Mouse (Mus musculus): ENCODE data around the gene Spink4.

Gene Spink4

GRCm38 (mm10) chr4:40969161-40969560 is 49.3 kb downstream of the Spink4 start:
- CTCF ChIA-PET: no interaction called here

GRCm38 (mm10) chr4:40969781-40970591 is 50.1 kb downstream of the Spink4 start:
- CTCF ChIA-PET: interaction anchor here (0.6 kb wide), 1 partner anchor 68 kb away, joined by 3 read pairs; no protein-coding TSS in a partner anchor

DNA sequence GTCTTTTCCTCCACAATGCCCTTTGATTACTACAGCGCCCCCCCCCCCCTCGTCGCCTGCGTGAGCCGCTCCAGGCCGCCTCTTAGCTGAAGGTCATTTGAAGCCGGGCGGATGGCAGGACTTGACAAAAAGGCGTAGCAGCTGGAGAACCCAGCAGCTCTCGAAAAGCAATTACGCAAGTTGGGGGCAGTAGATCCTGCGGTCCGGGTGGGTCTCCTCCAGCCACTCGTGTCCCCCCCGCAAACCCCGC is 50.7 kb downstream of the Spink4 start:
- CTCF ChIA-PET: interaction anchor here (0.6 kb wide), 1 partner anchor 67 kb away, joined by 3 read pairs; no protein-coding TSS in a partner anchor

DNA sequence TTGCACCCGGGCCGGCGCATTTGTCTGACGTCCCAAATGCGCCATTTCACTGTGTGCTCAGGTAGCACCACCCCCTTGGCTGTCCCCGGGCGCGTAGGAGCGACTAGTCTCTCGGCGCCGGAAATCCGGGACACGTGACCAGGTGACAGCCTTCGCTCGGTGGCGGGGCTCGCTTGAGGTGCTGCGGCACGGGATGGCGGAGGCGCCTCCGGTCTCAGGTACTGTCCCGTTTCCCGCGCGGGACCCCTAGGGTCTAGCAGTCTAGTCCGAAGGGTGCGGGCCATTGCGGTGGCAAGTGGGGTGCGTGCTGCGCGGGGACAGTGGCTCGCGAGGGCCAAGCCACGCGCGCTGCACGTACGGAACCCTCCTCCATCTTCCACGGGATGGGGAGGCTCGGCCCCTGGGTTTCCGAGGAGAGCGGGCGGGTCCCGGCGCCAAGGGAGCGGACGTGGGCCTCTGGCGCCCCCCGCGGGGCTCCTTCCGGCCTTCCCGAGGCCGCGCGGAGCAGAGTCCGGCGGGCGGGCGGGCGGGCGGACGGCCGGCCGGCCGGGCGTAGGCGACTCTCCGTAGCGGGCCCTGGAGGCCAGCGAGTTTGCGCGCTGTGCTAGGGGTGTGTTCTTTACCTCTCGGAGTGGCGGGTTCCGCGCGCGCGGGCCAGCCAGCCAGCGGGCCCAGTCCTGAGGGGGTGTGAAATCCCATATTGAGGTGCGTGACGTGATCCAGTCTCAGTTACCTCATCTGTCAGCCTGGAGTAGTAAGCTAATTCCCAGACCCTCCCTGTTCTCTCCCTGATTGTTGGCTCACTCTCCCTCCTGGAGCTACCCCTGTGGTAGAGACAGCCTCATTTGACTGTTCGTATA is 51.2 kb downstream of the Spink4 start, which contains the start of gene Nfx1:
TSS of gene Nfx1 (plus strand) at position 65 of the 860 bp plus-strand sequence.
- CTCF ChIA-PET: interaction anchor here (0.6 kb wide), 2 partner anchors 67 to 131 kb away, joined by 3 to 5 read pairs; no protein-coding TSS in a partner anchor

- CTCF ChIA-PET: interaction anchor here (0.6 kb wide), 1 partner anchor 130 kb away, joined by 5 read pairs; no protein-coding TSS in a partner anchor
These were observed 51.9 kb downstream of the Spink4 start for GRCm38 (mm10) chr4:40971744-40972143.

GRCm38 (mm10) chr4:40974011-40974410 is 54.2 kb downstream of the Spink4 start:
- CTCF ChIA-PET: no interaction called here

DNA sequence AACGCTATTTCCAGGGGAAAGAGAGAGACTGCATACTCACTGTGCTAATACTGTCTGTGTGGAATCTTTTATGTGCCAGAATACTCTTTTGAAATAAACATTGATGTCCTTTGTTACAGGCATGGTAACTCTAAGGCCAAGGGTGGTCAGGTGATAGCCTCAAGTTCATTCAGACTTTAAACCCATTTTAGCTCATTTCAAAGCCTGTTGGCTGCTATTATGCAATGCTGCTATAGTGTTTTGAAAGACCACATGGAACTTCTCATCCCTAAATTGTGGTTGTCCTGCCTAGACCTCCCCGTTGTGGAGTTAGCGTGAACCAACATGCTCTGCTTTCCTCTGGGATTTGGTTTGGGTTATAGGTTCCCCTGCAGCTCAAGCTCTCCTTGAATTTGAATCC is 55.8 kb downstream of the Spink4 start:
- CTCF ChIA-PET: no interaction called here

- CTCF ChIA-PET: no interaction called here
These were observed 56.8 kb downstream of the Spink4 start for GRCm38 (mm10) chr4:40976651-40977050.

GRCm38 (mm10) chr4:40979430-40979829 is 59.6 kb downstream of the Spink4 start:
- CTCF ChIA-PET: no interaction called here
